Mouse (Mus musculus): ENCODE measurements around the gene Hist1h3g.
A peak's percentile ranks its signal among the peaks of the same experiment; 100 is the strongest.
"Not testable (repeated sequence)": the region's sequence is repeated elsewhere in the genome, so short reads cannot be mapped to it uniquely, and the experiment has no call there.

Hist1h3g gene

GRCm38 (mm10) chr13:23555839-23556416, 20.7 kb downstream of the Hist1h3g start:
- DNase-seq (ENCODE audit: extremely low spot score) = peak; percentile 92

- DNase-seq (ENCODE audit: extremely low spot score) = no peak
These were observed 21.7 kb downstream of the Hist1h3g start for GRCm38 (mm10) chr13:23556906-23557305.

- DNase-seq (ENCODE audit: extremely low spot score) = not testable (repeated sequence)
These were observed 25.5 kb downstream of the Hist1h3g start for GRCm38 (mm10) chr13:23560699-23561098.

- not testable (repeated sequence) for DNase-seq (ENCODE audit: extremely low spot score)
These were observed 26.3 kb downstream of the Hist1h3g start for GRCm38 (mm10) chr13:23561531-23561882.

GRCm38 (mm10) chr13:23561883-23562659, 26.8 kb downstream of the Hist1h3g start, which contains the start of gene Hist1h3e:
TSS of gene Hist1h3e (minus strand) at chr13:23562369.
- DNase-seq (ENCODE audit: extremely low spot score) = peak; percentile 98

- peak; percentile 75 for DNase-seq (ENCODE audit: extremely low spot score)
These were observed 27.7 kb downstream of the Hist1h3g start for GRCm38 (mm10) chr13:23562699-23563462.

GRCm38 (mm10) chr13:23564482-23564881, 29.3 kb downstream of the Hist1h3g start:
- DNase-seq (ENCODE audit: extremely low spot score) = no peak

- DNase-seq (ENCODE audit: extremely low spot score) = peak; percentile 72
These were observed 35.2 kb downstream of the Hist1h3g start for GRCm38 (mm10) chr13:23570261-23571021.

- peak; percentile 92 for DNase-seq (ENCODE audit: extremely low spot score)
These were observed 35.8 kb downstream of the Hist1h3g start, which contains the start of the genes Hist1h2ae and Hist1h2bg for GRCm38 (mm10) chr13:23571022-23571503. TSS of gene Hist1h2ae (minus strand) at chr13:23571220. TSS of gene Hist1h2bg (plus strand) at chr13:23571396.

- peak; percentile 75 for DNase-seq (ENCODE audit: extremely low spot score)
These were observed 36.4 kb downstream of the Hist1h3g start for GRCm38 (mm10) chr13:23571504-23572217.

- peak; percentile 65 for DNase-seq (ENCODE audit: extremely low spot score)
These were observed 37.2 kb downstream of the Hist1h3g start for GRCm38 (mm10) chr13:23572218-23573033.

- DNase-seq (ENCODE audit: extremely low spot score) = peak; percentile 50
These were observed 38.0 kb downstream of the Hist1h3g start for GRCm38 (mm10) chr13:23573034-23573897.

- DNase-seq (ENCODE audit: extremely low spot score) = peak; percentile 94
These were observed 38.8 kb downstream of the Hist1h3g start, which contains the start of the genes Hist1h2bf and Hist1h2ad for GRCm38 (mm10) chr13:23573898-23574524. TSS of gene Hist1h2bf (minus strand) at chr13:23574196. TSS of gene Hist1h2ad (plus strand) at chr13:23574381.

- peak; percentile 58 for DNase-seq (ENCODE audit: extremely low spot score)
These were observed 39.4 kb downstream of the Hist1h3g start for GRCm38 (mm10) chr13:23574546-23575170.

GRCm38 (mm10) chr13:23575271-23575851, 40.1 kb downstream of the Hist1h3g start, which contains the start of gene Hist1h3d:
TSS of gene Hist1h3d (plus strand) at chr13:23575763.
- peak; percentile 86 for DNase-seq (ENCODE audit: extremely low spot score)

- DNase-seq (ENCODE audit: extremely low spot score) = peak; percentile 62
These were observed 40.7 kb downstream of the Hist1h3g start for GRCm38 (mm10) chr13:23575864-23576313.

- DNase-seq (ENCODE audit: extremely low spot score) = peak; percentile 77
These were observed 41.2 kb downstream of the Hist1h3g start for GRCm38 (mm10) chr13:23576351-23576881.

Measured in embryo, embryonic 9.5 days (tissue).